ENCODE assay signal across 16 mouse cellular contexts in genomic region chr9:58527841-58528240, GRCm38 (mm10). TPM values are rescaled to one million over a fixed set of nuclear protein-coding genes. Genes with fewer than 3 reads are reported as not detected.
"Had no signal": no experiment of that assay in that cellular context is flagged by ENCODE, and none has a peak within 500 bp of the region (broad histone marks: within the 10 kb centered on the region; RNA-seq: fewer than 3 reads in every experiment).

No protein-coding gene starts in this region.

- H3K9me3 ChIP-seq: liver, embryonic 13.5 days; lung, embryonic 15.5 days; megakaryocyte, embryonic 14.5 days; midbrain, embryonic 12.5 days had no signal

- H3K4me2 ChIP-seq: liver, embryonic 13.5 days; lung, embryonic 15.5 days; midbrain, embryonic 12.5 days had no signal

- H3K9ac ChIP-seq: liver, embryonic 13.5 days; liver, postnatal 0 days; lung, embryonic 15.5 days; midbrain, embryonic 12.5 days had no signal

- H3K4me3 ChIP-seq: left cerebral cortex, adult 2 months; liver, embryonic 13.5 days; lung, embryonic 15.5 days; megakaryocyte, embryonic 14.5 days; midbrain, embryonic 12.5 days had no signal

- H3K27me3 ChIP-seq: liver, embryonic 13.5 days; lung, embryonic 15.5 days; midbrain, embryonic 12.5 days had no signal

- ATAC-seq: intestine, postnatal 0 days; liver, postnatal 0 days; midbrain, embryonic 16.5 days had no signal

- H3K27ac ChIP-seq: left cerebral cortex, adult 2 months; liver, embryonic 13.5 days; lung, embryonic 15.5 days; macrophage; midbrain, embryonic 12.5 days; stomach, postnatal 0 days had no signal

- DNase-seq: kidney, postnatal 25 days; liver; liver, embryonic 13.5 days; liver, postnatal 0 days; lung, postnatal 14 days; right cerebral cortex, postnatal 25 days; thymus, postnatal 4 days had no signal

- H3K4me1 ChIP-seq: liver, embryonic 13.5 days; lung, embryonic 15.5 days; midbrain, embryonic 12.5 days had no signal

- H3K36me3 ChIP-seq: liver, embryonic 13.5 days had no signal

RNA-seq across cellular contexts. Expression of gene Insyn1, which starts 39.4 kb away (rescaled TPM):
- total RNA-seq: neutrophil, adult 5-6 weeks had no signal
- polyA plus RNA-seq: liver, postnatal 0 days; macrophage had no signal
